Mouse (Mus musculus) lung, postnatal 0 days (tissue): ENCODE data around the gene Glrp1. TPM values are rescaled to one million over a fixed set of nuclear protein-coding genes. Genes with fewer than 3 reads are reported as not detected.
A peak's percentile ranks its signal among the peaks of the same experiment; 100 is the strongest.

ENCODE experiments used
- ATAC-seq: fragments of 200-750 bp; cut with Nextera tagmentation; 2 replicates; pipeline ENCODE4 v1.8.0; 2017; ENCODE audit warnings: moderate library complexity
- DNase-seq: peaks from one replicate; pipeline ENCODE4 v3.0.0-alpha.2; 2016; ENCODE audit warnings: low spot score
- H3K27ac ChIP-seq: fragments of 300-500 bp; sonication (generic); 2 replicates; pipeline ENCODE4 v1.5.1; 2014; ENCODE audit warnings: antibody characterized with exemption, mild to moderate bottlenecking, low read length, mixed read lengths
- H3K27me3 ChIP-seq: fragments of 300-500 bp; sonication (generic); replicated peaks from 2 replicates; pipeline ENCODE4 v1.6.1; 2014; ENCODE audit warnings: low read length, mixed read lengths; ENCODE audit not compliant: insufficient read depth
- H3K36me3 ChIP-seq: fragments of 300-500 bp; sonication (generic); 2 replicates; pipeline ENCODE4 v1.6.1; 2014; ENCODE audit warnings: low read length, mixed read lengths; ENCODE audit not compliant: insufficient read depth
- H3K4me1 ChIP-seq: fragments of 300-500 bp; sonication (generic); 2 replicates; pipeline ENCODE4 v1.6.1; 2014; ENCODE audit warnings: antibody characterized with exemption, low read depth, low read length, mixed read lengths; ENCODE audit not compliant: insufficient read depth
- H3K4me2 ChIP-seq: fragments of 300-500 bp; sonication (generic); replicated peaks from 2 replicates; pipeline ENCODE4 v1.6.1; 2014; ENCODE audit warnings: low read depth, mild to moderate bottlenecking, low read length, moderate library complexity, mixed read lengths
- H3K4me3 ChIP-seq: fragments of 300-500 bp; sonication (generic); 2 replicates; pipeline ENCODE4 v1.5.1; 2014; ENCODE audit warnings: low read depth, low read length
- H3K9ac ChIP-seq: fragments of 300-500 bp; sonication (generic); replicated peaks from 2 replicates; pipeline ENCODE4 v1.6.1; 2014; ENCODE audit warnings: low read depth, mild to moderate bottlenecking
- H3K9me3 ChIP-seq: fragments of 300-500 bp; sonication (generic); 2 replicates; pipeline ENCODE4 v1.6.1; 2016; ENCODE audit warnings: low read length, mixed read lengths
- CTCF ChIP-seq: IDR thresholded peaks from 2 replicates; pipeline ENCODE4 v1.5.1; 2016; ENCODE audit warnings: antibody characterized with exemption, mild to moderate bottlenecking
- EP300 ChIP-seq: IDR thresholded peaks from 2 replicates; pipeline ENCODE4 v1.6.1; 2016; ENCODE audit warnings: antibody characterized with exemption, mild to moderate bottlenecking, control low read depth
- WGBS: fragments of 180-500 bp; shearing (Covaris S2); extraction: QIAGEN DNeasy Blood & Tissue Kit; methylation state at CpG from one replicate; pipeline ENCODE4 v1.1.7; 2014; 5-methylcytosine and 5-hydroxymethylcytosine counted together
- polyA plus RNA-seq: library from polyadenylated mRNA; unstranded; fragments of >200 nt; fragmentation: Nextera tagmentation; extraction: Ambion mirVana; gene quantifications from 2 replicates; pipeline ENCODE4 v1.2.1, GENCODE M21; 2015

Glrp1 gene
- polyA plus RNA-seq, 1 experiment from 2014 or later = 0.06 TPM

- Histone ChIP-seq H3K4me3 (no peak overlapping the region), H3K4me2 (no peak overlapping the region), H3K27ac (no peak overlapping the region), H3K4me1 (peaks cover 3% of the 10 kb centered on the region; the same call in 1 of the 2 replicates), H3K9ac (no peak overlapping the region), H3K36me3 (no peaks in the 10 kb centered on the region), H3K9me3 (no peaks in the 10 kb centered on the region), H3K27me3 (no peaks in the 10 kb centered on the region)
- TF ChIP-seq CTCF = no peak
- no peak for TF ChIP-seq EP300
- 94% methylated on average over 4 of the region's 4 CpGs for WGBS
- DNase-seq = no peak
- no peak for ATAC-seq
Measured at GRCm38 (mm10) chr1:88469746-88470145, 40.1 kb downstream of the Glrp1 start.

GRCm38 (mm10) chr1:88468335-88468734 is 41.5 kb downstream of the Glrp1 start:
- no peak for ATAC-seq
- H3K36me3 ChIP-seq = no peaks in the 10 kb centered on the region
- H3K27me3 ChIP-seq = no peaks in the 10 kb centered on the region
- no peak overlapping the region for H3K4me3 ChIP-seq
- WGBS = 89% methylated on average over 2 of the region's 2 CpGs
- TF ChIP-seq CTCF (no peak), EP300 (no peak)
- H3K4me1 ChIP-seq = no peaks in the 10 kb centered on the region
- H3K9me3 ChIP-seq = no peaks in the 10 kb centered on the region
- no peak for DNase-seq
- H3K4me2 ChIP-seq = no peak overlapping the region
- H3K9ac ChIP-seq = no peak overlapping the region
- no peak overlapping the region for H3K27ac ChIP-seq

DNA sequence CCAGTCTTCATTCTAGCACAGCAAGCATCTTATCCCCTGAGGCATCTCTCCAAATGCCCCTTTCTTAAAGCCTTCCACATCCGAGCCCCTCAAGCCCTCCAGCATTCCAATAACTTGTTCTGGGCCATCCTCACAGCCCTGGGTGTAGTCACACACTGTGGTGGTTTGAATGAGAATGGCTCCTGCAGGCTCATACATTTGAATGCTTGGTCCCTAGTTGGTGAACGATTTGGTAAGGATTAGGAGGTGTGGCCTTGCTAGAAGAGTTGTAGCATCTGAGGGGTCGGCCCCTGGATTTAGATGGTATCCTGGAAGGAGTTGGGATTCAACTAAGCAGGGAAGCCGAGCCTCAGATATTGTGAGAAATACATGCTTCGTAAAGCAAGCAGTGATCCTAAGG is 42.0 kb downstream of the Glrp1 start:
- Histone ChIP-seq H3K4me1 (no peaks in the 10 kb centered on the region), H3K27me3 (no peaks in the 10 kb centered on the region), H3K4me2 (no peak overlapping the region), H3K4me3 (no peak overlapping the region), H3K9ac (no peak overlapping the region), H3K27ac (no peak overlapping the region), H3K9me3 (no peaks in the 10 kb centered on the region), H3K36me3 (no peaks in the 10 kb centered on the region)
- DNase-seq (no peak), ATAC-seq (no peak)
- TF ChIP-seq EP300 (no peak), CTCF (no peak)
- WGBS = 89% methylated on average over 5 of the region's 5 CpGs

DNA sequence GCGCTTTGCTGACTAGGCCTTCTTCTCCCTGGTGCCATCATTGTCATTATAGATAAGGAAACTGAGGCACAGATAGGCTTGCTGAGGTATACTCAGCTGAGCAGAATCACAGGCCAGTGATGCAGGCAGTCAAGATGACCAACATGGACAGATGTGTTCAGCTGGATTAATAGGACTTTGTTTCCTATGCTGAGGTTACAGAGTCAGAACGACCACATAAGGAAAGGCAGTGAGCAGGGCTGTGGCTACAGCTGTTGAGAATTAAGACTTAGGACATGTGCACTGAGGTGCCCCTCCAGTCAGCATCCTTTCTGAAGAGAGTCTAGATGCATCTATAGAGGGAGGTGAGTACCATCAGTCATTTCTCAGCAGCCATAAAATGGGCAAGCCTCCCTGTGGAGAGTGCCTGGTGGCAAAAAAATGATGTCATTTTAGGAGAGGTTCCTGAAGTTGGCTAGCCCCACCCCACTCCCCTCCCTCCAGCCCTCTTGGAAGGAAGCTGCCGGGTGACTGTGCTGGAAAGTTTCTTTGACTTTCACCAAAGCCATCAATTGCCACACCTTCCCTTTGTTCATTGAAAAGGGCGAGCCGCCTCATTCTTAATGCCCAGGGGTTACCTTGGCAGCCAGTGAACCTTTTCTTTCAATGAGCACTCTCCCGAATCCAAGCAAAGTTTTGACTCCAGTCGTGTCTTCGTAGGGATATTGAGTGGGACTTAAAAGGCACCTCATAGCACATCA is 43.4 kb downstream of the Glrp1 start:
- H3K9me3 ChIP-seq = no peaks in the 10 kb centered on the region
- no peaks in the 10 kb centered on the region for H3K4me1 ChIP-seq
- H3K4me2 ChIP-seq = no peak overlapping the region
- no peak overlapping the region for H3K9ac ChIP-seq
- H3K27me3 ChIP-seq = no peaks in the 10 kb centered on the region
- 55% methylated on average over 8 of the region's 8 CpGs for WGBS
- DNase-seq (peak; percentile 64), ATAC-seq (no peak)
- no peak overlapping the region for H3K27ac ChIP-seq
- H3K36me3 ChIP-seq = no peaks in the 10 kb centered on the region
- no peak overlapping the region for H3K4me3 ChIP-seq
- TF ChIP-seq EP300 (no peak), CTCF (no peak)

- DNase-seq (peak; percentile 60), ATAC-seq (no peak)
- WGBS = 63% methylated on average over 4 of the region's 4 CpGs
- Histone ChIP-seq H3K4me1 (no peaks in the 10 kb centered on the region), H3K4me2 (no peak overlapping the region), H3K9ac (no peak overlapping the region), H3K36me3 (no peaks in the 10 kb centered on the region), H3K9me3 (no peaks in the 10 kb centered on the region), H3K27ac (no peak overlapping the region), H3K27me3 (no peaks in the 10 kb centered on the region), H3K4me3 (no peak overlapping the region)
- TF ChIP-seq EP300 (no peak), CTCF (peak; percentile 76)
Measured at GRCm38 (mm10) chr1:88465722-88466121, 44.1 kb downstream of the Glrp1 start.

GRCm38 (mm10) chr1:88464109-88464905 is 45.6 kb downstream of the Glrp1 start:
- 61% methylated on average over 6 of the region's 6 CpGs for WGBS
- Histone ChIP-seq H3K9ac (no peak overlapping the region), H3K36me3 (no peaks in the 10 kb centered on the region), H3K4me2 (no peak overlapping the region), H3K27ac (peak overlapping the region; percentile 69; the same call in 1 of the 2 replicates), H3K4me1 (no peaks in the 10 kb centered on the region), H3K4me3 (no peak overlapping the region), H3K27me3 (no peaks in the 10 kb centered on the region), H3K9me3 (no peaks in the 10 kb centered on the region)
- ATAC-seq (no peak), DNase-seq (no peak)
- TF ChIP-seq EP300 (no peak), CTCF (no peak)
